Mouse (Mus musculus) liver, postnatal 0 days (tissue): Measurements from ENCODE around the gene Ninj2.

Experiments
- CTCF ChIP-seq: sonication (generic); IDR thresholded peaks from 2 replicates; pipeline ENCODE4 v1.5.1; 2016; ENCODE audit warnings: antibody characterized with exemption, low read depth
- EP300 ChIP-seq: IDR thresholded peaks from 2 replicates; pipeline ENCODE4 v1.6.1; 2016; ENCODE audit warnings: antibody characterized with exemption, low read depth, mild to moderate bottlenecking

- TF ChIP-seq CTCF: no peak
- TF ChIP-seq EP300: no peak
These were observed 64.3 kb downstream of the Ninj2 start for GRCm38 (mm10) chr6:120157479-120157878.
